Mouse (Mus musculus): ENCODE data around the gene Itpa.

DNA sequence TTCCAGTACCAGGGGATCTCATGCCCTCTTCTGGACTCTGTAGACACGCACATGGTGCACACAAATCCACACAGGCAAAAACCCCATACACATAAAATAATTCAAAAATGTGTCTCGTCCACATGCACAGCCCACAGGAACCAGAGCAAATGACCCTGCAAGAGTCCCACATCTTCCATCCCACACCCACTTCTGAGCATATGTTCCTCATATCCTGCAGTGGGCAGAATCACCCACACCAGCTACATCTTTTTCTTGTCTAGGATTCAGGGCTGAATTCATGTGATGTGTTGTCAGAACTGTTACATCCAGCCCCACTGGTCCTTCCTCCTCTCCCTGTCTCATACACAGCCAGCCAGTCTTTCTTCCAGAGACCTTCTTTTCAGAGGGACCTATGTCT is 14.1 kb upstream of the Itpa start:
- TF ChIP-seq CTCF (IDR thresholded peaks at IDR 0.05; ENCODE audit: low read depth) (no peak), EP300 (IDR thresholded peaks at IDR 0.05; ENCODE audit: low read depth) (no peak)

Measured in liver, postnatal 0 days (tissue).